Mouse (Mus musculus) ES-E14 (cell line): ENCODE data around the gene Mapk10. TPM values are rescaled to one million over a fixed set of nuclear protein-coding genes. Genes with fewer than 3 reads are reported as not detected.
A peak's percentile ranks its signal among the peaks of the same experiment; 100 is the strongest.
"Not testable (repeated sequence)": the region's sequence is repeated elsewhere in the genome, so short reads cannot be mapped to it uniquely, and the experiment has no call there.

ENCODE experiments used
- DNase-seq: peaks from one replicate; pipeline ENCODE4 v3.0.0-alpha.2; 2013; ENCODE audit warnings: low read depth, low spot score
- H3K27ac ChIP-seq: 2 replicates; pipeline ENCODE4 v1.5.1; 2012; ENCODE audit warnings: low read depth, mild to moderate bottlenecking, low read length, moderate library complexity, mixed read lengths; ENCODE audit not compliant: poor library complexity, insufficient read depth, severe bottlenecking
- H3K36me3 ChIP-seq: 2 replicates; pipeline ENCODE4 v1.6.1; 2012; ENCODE audit warnings: mild to moderate bottlenecking, low read length, moderate library complexity, mixed read lengths; ENCODE audit not compliant: control insufficient read depth, poor library complexity, insufficient read depth, severe bottlenecking
- H3K4me1 ChIP-seq, 2 experiments: fragments of 150-350 bp in 1 of 2; sonication (generic) in 1 of 2; 2 replicates each; pipeline ENCODE4 v1.6.1; 2012; ENCODE audit warnings: low read length in 2 of 2, mild to moderate bottlenecking in 1 of 2, mixed read lengths in 1 of 2; ENCODE audit not compliant: control insufficient read depth in 2 of 2, insufficient read depth in 2 of 2, poor library complexity in 1 of 2
- H3K4me3 ChIP-seq, 2 experiments: fragments of 150-350 bp in 1 of 2; sonication (generic) in 1 of 2; 2 replicates each; pipeline ENCODE4 v1.5.1; 2012; ENCODE audit warnings: low read length in 2 of 2, low read depth in 1 of 2, mild to moderate bottlenecking in 1 of 2, mixed read lengths in 1 of 2; ENCODE audit not compliant: insufficient read depth in 1 of 2, poor library complexity in 1 of 2, severe bottlenecking in 1 of 2
- H3K9ac ChIP-seq: 2 replicates; pipeline ENCODE4 v1.6.1; 2012; ENCODE audit warnings: low read depth, mild to moderate bottlenecking, low read length, mixed read lengths; ENCODE audit not compliant: poor library complexity, insufficient read depth, severe bottlenecking
- H3K9me3 ChIP-seq: fragments of 150-350 bp; sonication (generic); 2 replicates; pipeline ENCODE4 v1.6.1; 2012; ENCODE audit warnings: low read depth, mild to moderate bottlenecking, low read length; ENCODE audit not compliant: control insufficient read depth, insufficient read depth
- CHD2 ChIP-seq: IDR thresholded peaks from 2 replicates; pipeline ENCODE4 v1.6.1; 2014; ENCODE audit warnings: mild to moderate bottlenecking, low read depth, low read length, inconsistent platforms
- HCFC1 ChIP-seq: IDR thresholded peaks from 2 replicates; pipeline ENCODE4 v1.6.1; 2012; ENCODE audit warnings: low read length, inconsistent platforms, borderline replicate concordance; ENCODE audit not compliant: insufficient read depth
- MAFK ChIP-seq: IDR thresholded peaks from 2 replicates; pipeline ENCODE4 v1.6.1; 2014; ENCODE audit warnings: mild to moderate bottlenecking, low read depth, low read length, inconsistent platforms; ENCODE audit not compliant: insufficient read depth
- ZC3H11A ChIP-seq: IDR thresholded peaks from 2 replicates; pipeline ENCODE4 v1.6.1; 2012; ENCODE audit warnings: low read depth, mild to moderate bottlenecking, inconsistent platforms, low read length, borderline replicate concordance
- ZNF384 ChIP-seq: IDR thresholded peaks from 2 replicates; pipeline ENCODE4 v1.6.1; 2012; ENCODE audit warnings: low read depth, low read length, inconsistent platforms
- in situ Hi-C, 2 experiments: fragments of 600-800 bp; cut with MboI; formaldehyde crosslinking; loops; one replicate each; pipeline ENCODE4 v1.15.1; 2025; ENCODE audit warnings: low sequenced_read_pairs in 2 of 2, inconsistent platforms in 1 of 2; ENCODE audit not compliant: unreplicated experiment in 2 of 2
- total RNA-seq: library from RNA; depleted of rRNA; stranded (reverse); fragments of 300-350 nt; gene quantifications from 2 replicates; pipeline ENCODE4 v1.2.3, GENCODE M21; 2012; rRNA removed

Gene Mapk10
- total RNA-seq, 1 experiment: 1.9 TPM

- no peak overlapping the region for H3K9ac ChIP-seq
These were observed 336.4 kb downstream of the Mapk10 start for GRCm38 (mm10) chr5:102874605-102875298.

GRCm38 (mm10) chr5:102872996-102873395 lies 338.1 kb downstream of the Mapk10 start:
- H3K27ac ChIP-seq, DNase-seq, H3K9me3 ChIP-seq, H3K4me3 ChIP-seq, H3K36me3 ChIP-seq, H3K4me1 ChIP-seq, H3K9ac ChIP-seq, in situ Hi-C loops: not testable (repeated sequence)

More at GRCm38 (mm10) chr5:102874605-102875298, 336.4 kb downstream of the Mapk10 start:
- Histone ChIP-seq H3K36me3 (no peaks in the 10 kb centered on the region), H3K9me3 (no peaks in the 10 kb centered on the region), H3K4me3 (no peak overlapping the region), H3K27ac (no peak overlapping the region), H3K4me1 (no peaks in the 10 kb centered on the region)
- DNase-seq: peak; percentile 51
- in situ Hi-C loops: no loop called here
- no peak for TF ChIP-seq MAFK
- TF ChIP-seq ZC3H11A: no peak
- TF ChIP-seq CHD2: no peak
- TF ChIP-seq ZNF384: no peak
- TF ChIP-seq HCFC1: no peak

GRCm38 (mm10) chr5:102868196-102868595 lies 342.9 kb downstream of the Mapk10 start:
- in situ Hi-C loops: no loop called here
- Histone ChIP-seq H3K36me3 (no peaks in the 10 kb centered on the region), H3K9ac (no peak overlapping the region), H3K4me1 (no peaks in the 10 kb centered on the region), H3K4me3 (no peak overlapping the region), H3K27ac (no peak overlapping the region), H3K9me3 (no peaks in the 10 kb centered on the region)
- no peak for DNase-seq
- no peak for TF ChIP-seq MAFK
- no peak for TF ChIP-seq ZNF384
- no peak for TF ChIP-seq CHD2
- TF ChIP-seq HCFC1: no peak
- TF ChIP-seq ZC3H11A: no peak

- Histone ChIP-seq H3K9me3 (no peaks in the 10 kb centered on the region), H3K27ac (no peak overlapping the region), H3K36me3 (no peaks in the 10 kb centered on the region), H3K9ac (no peak overlapping the region), H3K4me3 (no peak overlapping the region), H3K4me1 (no peaks in the 10 kb centered on the region)
- TF ChIP-seq ZNF384 (no peak), HCFC1 (no peak), ZC3H11A (no peak), CHD2 (no peak), MAFK (no peak)
- DNase-seq: no peak
- in situ Hi-C loops: no loop called here
These were observed 351.4 kb downstream of the Mapk10 start for GRCm38 (mm10) chr5:102859749-102860148.

GRCm38 (mm10) chr5:102858047-102858446 lies 353.1 kb downstream of the Mapk10 start:
- Histone ChIP-seq H3K36me3 (no peaks in the 10 kb centered on the region), H3K4me1 (no peaks in the 10 kb centered on the region), H3K9ac (no peak overlapping the region), H3K4me3 (no peak overlapping the region), H3K9me3 (no peaks in the 10 kb centered on the region), H3K27ac (no peak overlapping the region)
- in situ Hi-C loops: no loop called here
- TF ChIP-seq CHD2: no peak
- no peak for TF ChIP-seq ZC3H11A
- TF ChIP-seq HCFC1: no peak
- DNase-seq: no peak

Other genes with a start within 250 kb of the Mapk10 start
- gene Ptpn13, start 213.9 kb upstream of the Mapk10 start, total RNA-seq: 11.9 and 12.6 TPM in 2 replicates